Mouse (Mus musculus) testis, adult 2 months (tissue): Measurements from ENCODE around the gene Fam8a1. TPM values are rescaled to one million over a fixed set of nuclear protein-coding genes. Genes with fewer than 3 reads are reported as not detected.

ENCODE experiments used
- H3K27ac ChIP-seq: fragments of 200-500 bp; 2 replicates; pipeline ENCODE4 v1.5.1; 2012; ENCODE audit warnings: low read depth, low read length; ENCODE audit not compliant: control insufficient read depth, insufficient read depth
- H3K27me3 ChIP-seq: fragments of 200-500 bp; 2 replicates; pipeline ENCODE4 v1.6.1; 2012; ENCODE audit warnings: mild to moderate bottlenecking, low read length, moderate library complexity; ENCODE audit not compliant: control insufficient read depth, insufficient read depth
- H3K36me3 ChIP-seq: fragments of 200-500 bp; 2 replicates; pipeline ENCODE4 v1.6.1; 2012; ENCODE audit warnings: mild to moderate bottlenecking, low read length; ENCODE audit not compliant: control insufficient read depth, insufficient read depth
- H3K4me1 ChIP-seq: fragments of 200-500 bp; 2 replicates; pipeline ENCODE4 v1.6.1; 2012; ENCODE audit warnings: low read length; ENCODE audit not compliant: control insufficient read depth, insufficient read depth
- H3K4me3 ChIP-seq: fragments of 200-500 bp; 2 replicates; pipeline ENCODE4 v1.5.1; 2012; ENCODE audit warnings: low read depth, mild to moderate bottlenecking, low read length, moderate library complexity, mixed read lengths; ENCODE audit not compliant: control insufficient read depth
- CTCF ChIP-seq: fragments of 200-500 bp; IDR thresholded peaks from 2 replicates; pipeline ENCODE4 v1.5.1; 2012; ENCODE audit warnings: low read depth, mild to moderate bottlenecking, inconsistent platforms, low read length, moderate library complexity; ENCODE audit not compliant: control insufficient read depth, insufficient read depth, insufficient replicate concordance
- POLR2A ChIP-seq: fragments of 200-500 bp; IDR thresholded peaks from 2 replicates; pipeline ENCODE4 v1.6.1; 2012; ENCODE audit warnings: low read depth, mild to moderate bottlenecking, inconsistent platforms, low read length, moderate library complexity; ENCODE audit not compliant: control insufficient read depth
- polyA plus RNA-seq: library from polyadenylated mRNA; depleted of rRNA; stranded (reverse); fragments of >200 nt; gene quantifications from 2 replicates; pipeline ENCODE4 v1.2.3, GENCODE M21; 2012

Fam8a1 gene
- polyA plus RNA-seq, 1 experiment: 29.9 TPM

GRCm38 (mm10) chr13:46677721-46678120, 8.4 kb downstream of the Fam8a1 start:
- TF ChIP-seq CTCF: no peak
- TF ChIP-seq POLR2A: no peak
- Histone ChIP-seq H3K27me3 (no peaks in the 10 kb centered on the region), H3K4me3 (no peak overlapping the region), H3K36me3 (no peaks in the 10 kb centered on the region), H3K27ac (no peak overlapping the region), H3K4me1 (no peaks in the 10 kb centered on the region)

- no peak for TF ChIP-seq POLR2A
- no peak for TF ChIP-seq CTCF
- Histone ChIP-seq H3K4me3 (no peak overlapping the region), H3K27ac (no peak overlapping the region), H3K4me1 (no peaks in the 10 kb centered on the region), H3K27me3 (no peaks in the 10 kb centered on the region), H3K36me3 (no peaks in the 10 kb centered on the region; the same call in 1 of the 2 replicates)
Measured at GRCm38 (mm10) chr13:46682921-46683320, 13.6 kb downstream of the Fam8a1 start.

- H3K27ac ChIP-seq: no peak overlapping the region
- no peak overlapping the region for H3K4me3 ChIP-seq
- TF ChIP-seq POLR2A (no peak), CTCF (no peak)
- no peaks in the 10 kb centered on the region; the same call in 1 of the 2 replicates for H3K36me3 ChIP-seq
- H3K4me1 ChIP-seq: no peaks in the 10 kb centered on the region
- no peaks in the 10 kb centered on the region for H3K27me3 ChIP-seq
Measured at GRCm38 (mm10) chr13:46683370-46683769, 14.0 kb downstream of the Fam8a1 start.

- Histone ChIP-seq H3K36me3 (no peaks in the 10 kb centered on the region; the same call in 1 of the 2 replicates), H3K4me3 (no peak overlapping the region), H3K4me1 (no peaks in the 10 kb centered on the region), H3K27me3 (no peaks in the 10 kb centered on the region), H3K27ac (no peak overlapping the region)
- TF ChIP-seq CTCF (no peak), POLR2A (no peak)
Measured at GRCm38 (mm10) chr13:46690559-46691241, 21.4 kb downstream of the Fam8a1 start.

- Histone ChIP-seq H3K4me3 (no peak overlapping the region), H3K27me3 (no peaks in the 10 kb centered on the region), H3K27ac (no peak overlapping the region), H3K36me3 (no peaks in the 10 kb centered on the region; the same call in 1 of the 2 replicates), H3K4me1 (no peaks in the 10 kb centered on the region)
- TF ChIP-seq POLR2A (no peak), CTCF (no peak)
Measured at GRCm38 (mm10) chr13:46695296-46695908, 26.1 kb downstream of the Fam8a1 start.

GRCm38 (mm10) chr13:46695932-46696331, 26.6 kb downstream of the Fam8a1 start:
- H3K4me3 ChIP-seq: no peak overlapping the region
- H3K27ac ChIP-seq: no peak overlapping the region
- H3K27me3 ChIP-seq: no peaks in the 10 kb centered on the region
- TF ChIP-seq CTCF (no peak), POLR2A (no peak)
- H3K36me3 ChIP-seq: no peaks in the 10 kb centered on the region; the same call in 1 of the 2 replicates
- no peaks in the 10 kb centered on the region for H3K4me1 ChIP-seq

- H3K27me3 ChIP-seq: no peaks in the 10 kb centered on the region
- no peaks in the 10 kb centered on the region; the same call in 1 of the 2 replicates for H3K36me3 ChIP-seq
- TF ChIP-seq CTCF (no peak), POLR2A (no peak)
- no peaks in the 10 kb centered on the region for H3K4me1 ChIP-seq
- no peak overlapping the region for H3K4me3 ChIP-seq
- no peak overlapping the region for H3K27ac ChIP-seq
Measured at GRCm38 (mm10) chr13:46696788-46697187, 27.5 kb downstream of the Fam8a1 start.
